Mouse (Mus musculus): ENCODE measurements around the gene Slain1.

- TF ChIP-seq CTCF (IDR thresholded peaks at IDR 0.05; ENCODE audit: control insufficient read depth, insufficient read depth, insufficient read length) = no peak
- no peak for TF ChIP-seq MYOG (IDR thresholded peaks at IDR 0.05; ENCODE audit: control insufficient read depth, extremely low read depth, insufficient read length)
- no peak for TF ChIP-seq USF1 (IDR thresholded peaks at IDR 0.05; ENCODE audit: low read depth)
- no peak for TF ChIP-seq MAX (IDR thresholded peaks at IDR 0.05)
Observed at GRCm38 (mm10) chr14:103704771-103705170, 54.7 kb downstream of the Slain1 start.

Measured in C2C12 (cell line).